Mouse (Mus musculus): ENCODE results near the gene Ctdsp1. TPM values are rescaled to one million over a fixed set of nuclear protein-coding genes. Genes with fewer than 3 reads are reported as not detected.

Ctdsp1 gene
- polyA plus RNA-seq, 1 experiment: 123 TPM

DNA sequence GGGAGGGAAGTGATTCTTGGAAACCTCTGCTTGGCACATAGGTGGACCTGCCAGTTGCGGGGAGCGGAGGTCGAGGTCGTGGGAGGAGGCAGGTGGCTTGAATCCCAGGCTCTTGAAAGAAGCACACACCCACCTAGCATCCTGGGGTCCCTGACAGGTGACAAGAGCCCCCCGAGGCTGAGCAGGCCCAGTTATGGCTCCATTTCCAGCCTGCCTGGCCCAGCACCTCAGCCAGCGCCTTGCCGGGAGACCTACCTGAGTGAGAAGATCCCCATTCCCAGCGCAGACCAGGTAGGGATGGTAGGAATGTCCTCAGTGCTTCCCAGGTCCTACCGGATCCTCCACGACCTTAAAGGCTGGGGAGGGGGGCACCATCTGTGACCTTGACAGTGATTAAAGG, 15.7 kb upstream of the Ctdsp1 start:
- Histone ChIP-seq H3K27ac (ENCODE audit: insufficient read depth, low read depth, low read length) (peak overlapping the region; percentile 92), H3K4me1 (ENCODE audit: control insufficient read depth, insufficient read depth, low read length) (peaks cover 51% of the 10 kb centered on the region), H3K4me3 (ENCODE audit: insufficient read depth, low read length) (peak overlapping the region; percentile 77)
- TF ChIP-seq CTCF (IDR thresholded peaks at IDR 0.05; ENCODE audit: low read depth, low read length) (no peak), POLR2A (IDR thresholded peaks at IDR 0.05; ENCODE audit: borderline replicate concordance, low read depth, low read length) (no peak)

DNA sequence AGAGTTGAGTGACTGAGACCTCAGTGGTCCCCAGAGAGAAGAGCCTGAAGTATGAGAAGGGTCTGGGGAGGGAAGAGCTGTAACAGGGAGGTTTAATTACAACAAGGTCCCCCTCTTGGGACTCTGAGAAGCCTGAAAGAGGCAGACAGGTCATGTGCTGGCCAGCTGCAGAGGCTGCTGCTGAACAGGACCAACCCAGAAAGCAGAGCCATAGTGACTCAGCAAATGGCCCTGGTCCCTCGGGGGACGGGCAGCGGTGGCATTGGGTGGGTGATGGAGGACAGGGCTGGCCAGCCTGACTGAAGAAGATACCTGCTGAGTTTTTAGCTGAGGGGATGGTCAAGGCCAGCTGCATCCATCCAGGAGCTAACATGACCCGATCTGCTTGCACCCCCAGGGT, 14.9 kb upstream of the Ctdsp1 start:
- Histone ChIP-seq H3K27ac (ENCODE audit: insufficient read depth, low read depth, low read length) (peak overlapping the region; percentile 92), H3K4me1 (ENCODE audit: control insufficient read depth, insufficient read depth, low read length) (peaks cover 58% of the 10 kb centered on the region), H3K4me3 (ENCODE audit: insufficient read depth, low read length) (peak overlapping the region; percentile 77)
- no peak for TF ChIP-seq CTCF (IDR thresholded peaks at IDR 0.05; ENCODE audit: low read depth, low read length)
- no peak for TF ChIP-seq POLR2A (IDR thresholded peaks at IDR 0.05; ENCODE audit: borderline replicate concordance, low read depth, low read length)

DNA sequence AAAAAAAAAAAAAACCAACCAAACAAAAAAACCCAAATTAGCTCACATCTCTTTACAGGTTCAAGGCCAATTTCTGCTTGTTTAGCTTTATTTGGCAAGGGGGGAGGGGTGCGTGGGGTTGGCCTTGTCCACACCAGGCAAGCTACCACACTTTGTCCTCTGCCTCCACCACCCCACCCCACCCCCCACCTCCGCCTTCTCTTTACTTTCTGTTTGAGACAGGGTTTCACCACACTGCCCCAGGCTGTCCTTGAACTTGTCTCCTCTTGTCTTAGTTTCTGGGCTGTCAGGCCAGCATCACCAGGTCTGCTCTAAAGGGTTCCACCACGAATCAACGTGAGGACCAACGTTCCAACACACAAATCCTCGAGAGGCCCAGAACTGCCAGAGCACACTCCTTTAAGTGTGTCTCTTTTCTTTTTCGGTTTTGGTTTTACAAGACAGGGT, 12.2 kb upstream of the Ctdsp1 start:
- TF ChIP-seq POLR2A (IDR thresholded peaks at IDR 0.05; ENCODE audit: borderline replicate concordance, low read depth, low read length) (no peak), CTCF (IDR thresholded peaks at IDR 0.05; ENCODE audit: low read depth, low read length) (no peak)
- Histone ChIP-seq H3K4me3 (ENCODE audit: insufficient read depth, low read length) (no peak overlapping the region), H3K4me1 (ENCODE audit: control insufficient read depth, insufficient read depth, low read length) (peaks cover 52% of the 10 kb centered on the region), H3K27ac (ENCODE audit: insufficient read depth, low read depth, low read length) (peak overlapping the region; percentile 5; the same call in 1 of the 2 replicates)

GRCm38 (mm10) chr1:74380484-74380883, 10.8 kb upstream of the Ctdsp1 start:
- Histone ChIP-seq H3K4me3 (ENCODE audit: insufficient read depth, low read length) (no peak overlapping the region), H3K27ac (ENCODE audit: insufficient read depth, low read depth, low read length) (peak overlapping the region; percentile 17; the same call in 1 of the 2 replicates), H3K4me1 (ENCODE audit: control insufficient read depth, insufficient read depth, low read length) (peaks cover 45% of the 10 kb centered on the region)
- TF ChIP-seq POLR2A (IDR thresholded peaks at IDR 0.05; ENCODE audit: borderline replicate concordance, low read depth, low read length) (no peak), CTCF (IDR thresholded peaks at IDR 0.05; ENCODE audit: low read depth, low read length) (no peak)

- no peak overlapping the region for H3K4me3 ChIP-seq (ENCODE audit: insufficient read depth, low read length)
- 0 out of 2 replicates have a peak overlapping the region, but pooled peaks have one; percentile 1 for H3K27ac ChIP-seq (ENCODE audit: insufficient read depth, low read depth, low read length)
- TF ChIP-seq CTCF (IDR thresholded peaks at IDR 0.05; ENCODE audit: low read depth, low read length): no peak
- no peak for TF ChIP-seq POLR2A (IDR thresholded peaks at IDR 0.05; ENCODE audit: borderline replicate concordance, low read depth, low read length)
- peaks cover 47% of the 10 kb centered on the region for H3K4me1 ChIP-seq (ENCODE audit: control insufficient read depth, insufficient read depth, low read length)
These were observed 9.7 kb upstream of the Ctdsp1 start for GRCm38 (mm10) chr1:74381588-74382021.

DNA sequence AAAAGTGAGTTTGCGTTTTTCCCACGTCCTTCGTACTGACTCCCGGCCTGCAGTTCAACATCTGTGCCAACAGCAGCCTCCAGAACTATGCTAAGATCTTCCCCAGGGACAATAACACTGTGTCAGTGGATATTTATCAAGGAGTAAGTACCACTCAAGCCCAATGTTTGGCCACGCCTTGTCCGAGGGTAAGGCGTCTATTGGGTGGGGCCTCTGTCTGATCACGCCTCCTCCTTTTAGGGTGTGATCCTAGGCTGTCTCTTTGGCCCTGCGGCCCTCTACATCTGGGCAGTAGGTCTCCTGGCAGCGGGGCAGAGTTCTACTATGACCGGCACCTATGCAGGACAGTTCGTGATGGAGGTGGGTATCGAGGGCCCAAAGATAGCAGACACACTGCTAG, 7.9 kb upstream of the Ctdsp1 start:
- no peak overlapping the region for H3K27ac ChIP-seq (ENCODE audit: insufficient read depth, low read depth, low read length)
- H3K4me1 ChIP-seq (ENCODE audit: control insufficient read depth, insufficient read depth, low read length): peaks cover 46% of the 10 kb centered on the region
- no peak overlapping the region for H3K4me3 ChIP-seq (ENCODE audit: insufficient read depth, low read length)
- TF ChIP-seq POLR2A (IDR thresholded peaks at IDR 0.05; ENCODE audit: borderline replicate concordance, low read depth, low read length) (no peak), CTCF (IDR thresholded peaks at IDR 0.05; ENCODE audit: low read depth, low read length) (no peak)

GRCm38 (mm10) chr1:74384525-74384924, 6.8 kb upstream of the Ctdsp1 start:
- Histone ChIP-seq H3K4me1 (ENCODE audit: control insufficient read depth, insufficient read depth, low read length) (peaks cover 37% of the 10 kb centered on the region), H3K27ac (ENCODE audit: insufficient read depth, low read depth, low read length) (no peak overlapping the region), H3K4me3 (ENCODE audit: insufficient read depth, low read length) (no peak overlapping the region)
- TF ChIP-seq CTCF (IDR thresholded peaks at IDR 0.05; ENCODE audit: low read depth, low read length) (no peak), POLR2A (IDR thresholded peaks at IDR 0.05; ENCODE audit: borderline replicate concordance, low read depth, low read length) (no peak)

DNA sequence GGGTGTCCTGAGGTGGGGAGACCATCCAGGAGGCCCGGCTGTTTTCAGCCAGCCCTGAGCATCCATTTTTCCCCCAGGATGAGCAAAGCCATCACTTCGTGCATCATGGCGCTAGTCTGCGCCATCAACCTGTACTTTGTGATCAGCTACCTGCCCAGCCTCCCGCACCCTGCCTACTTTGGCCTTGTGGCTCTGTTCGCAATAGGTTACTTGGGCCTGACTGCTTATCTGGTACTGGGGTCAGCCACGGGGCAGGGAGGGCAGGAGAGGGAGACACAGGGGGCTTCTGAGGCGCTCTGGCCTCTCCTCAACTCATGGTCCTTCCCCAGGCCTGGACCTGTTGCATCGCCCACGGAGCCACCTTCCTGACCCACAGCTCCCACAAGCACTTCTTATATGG, 6.2 kb upstream of the Ctdsp1 start:
- no peak overlapping the region for H3K4me3 ChIP-seq (ENCODE audit: insufficient read depth, low read length)

GRCm38 (mm10) chr1:74385531-74385930, 5.8 kb upstream of the Ctdsp1 start:
- H3K4me1 ChIP-seq (ENCODE audit: control insufficient read depth, insufficient read depth, low read length): peaks cover 27% of the 10 kb centered on the region
- H3K4me3 ChIP-seq (ENCODE audit: insufficient read depth, low read length): no peak overlapping the region
- no peak for TF ChIP-seq CTCF (IDR thresholded peaks at IDR 0.05; ENCODE audit: low read depth, low read length)
- TF ChIP-seq POLR2A (IDR thresholded peaks at IDR 0.05; ENCODE audit: borderline replicate concordance, low read depth, low read length): no peak
- H3K27ac ChIP-seq (ENCODE audit: insufficient read depth, low read depth, low read length): no peak overlapping the region

More for the DNA sequence above, 6.2 kb upstream of the Ctdsp1 start:
- no peak for TF ChIP-seq CTCF (IDR thresholded peaks at IDR 0.05; ENCODE audit: low read depth, low read length)
- no peak for TF ChIP-seq POLR2A (IDR thresholded peaks at IDR 0.05; ENCODE audit: borderline replicate concordance, low read depth, low read length)
- Histone ChIP-seq H3K4me1 (ENCODE audit: control insufficient read depth, insufficient read depth, low read length) (peaks cover 32% of the 10 kb centered on the region), H3K27ac (ENCODE audit: insufficient read depth, low read depth, low read length) (no peak overlapping the region)

- Histone ChIP-seq H3K4me1 (ENCODE audit: control insufficient read depth, insufficient read depth, low read length) (peaks cover 24% of the 10 kb centered on the region), H3K4me3 (ENCODE audit: insufficient read depth, low read length) (peak overlapping the region; percentile 65)
These were observed 5.0 kb upstream of the Ctdsp1 start for GRCm38 (mm10) chr1:74386363-74386713.

More at GRCm38 (mm10) chr1:74386363-74386713, 5.0 kb upstream of the Ctdsp1 start:
- peak overlapping the region; percentile 97 for H3K27ac ChIP-seq (ENCODE audit: insufficient read depth, low read depth, low read length)
- TF ChIP-seq POLR2A (IDR thresholded peaks at IDR 0.05; ENCODE audit: borderline replicate concordance, low read depth, low read length) (no peak), CTCF (IDR thresholded peaks at IDR 0.05; ENCODE audit: low read depth, low read length) (no peak)

Measured in bone marrow macrophage, adult 2 months (primary cell).